Mouse (Mus musculus): ENCODE data around the gene Olfr198.
"Not testable (repeated sequence)": the region's sequence is repeated elsewhere in the genome, so short reads cannot be mapped to it uniquely, and the experiment has no call there.

Olfr198 gene

GRCm38 (mm10) chr16:59203433-59203832 lies at the start of gene Olfr198:
Gene Olfr198 (minus strand): TSS chr16:59203533.
- not testable (repeated sequence) for DNase-seq (ENCODE audit: low spot score in 2 of 2)

- DNase-seq (ENCODE audit: low spot score in 2 of 2): no peak
Observed at GRCm38 (mm10) chr16:59249684-59250083, 46.4 kb upstream of the Olfr198 start.

GRCm38 (mm10) chr16:59219667-59220066 lies 16.3 kb upstream of the Olfr198 start, which contains the start of gene Olfr199:
Gene Olfr199 (minus strand): TSS chr16:59219767.
- not testable (repeated sequence) for DNase-seq (ENCODE audit: low spot score in 2 of 2)

- not testable (repeated sequence) for DNase-seq (ENCODE audit: low spot score in 2 of 2)
Observed at GRCm38 (mm10) chr16:59217861-59218260, 14.5 kb upstream of the Olfr198 start.

GRCm38 (mm10) chr16:59170354-59170753 lies 33.0 kb downstream of the Olfr198 start, which contains the start of gene Olfr196:
Gene Olfr196 (minus strand): TSS chr16:59170454.
- no peak for DNase-seq (ENCODE audit: low spot score in 2 of 2)

- DNase-seq (ENCODE audit: low spot score in 2 of 2): no peak
Observed at GRCm38 (mm10) chr16:59151996-59152395, 51.3 kb downstream of the Olfr198 start.
